Mouse (Mus musculus) spleen, adult 12 weeks (tissue): ENCODE data around the gene B9d2.
A peak's percentile ranks its signal among the peaks of the same experiment; 100 is the strongest.

Source experiments
- DNase-seq: peaks from one replicate; pipeline ENCODE4 v3.0.0; 2022; ENCODE audit warnings: low spot score

The B9d2 gene

GRCm38 (mm10) chr7:25680514-25681258, at the start of gene B9d2:
TSS of gene B9d2 (plus strand) at chr7:25680780.
- peak; percentile 97 for DNase-seq

GRCm38 (mm10) chr7:25632679-25633078, 47.9 kb upstream of the B9d2 start:
- no peak for DNase-seq

GRCm38 (mm10) chr7:25636373-25636772, 44.2 kb upstream of the B9d2 start:
- peak; percentile 44 for DNase-seq

GRCm38 (mm10) chr7:25637099-25637498, 43.5 kb upstream of the B9d2 start:
- DNase-seq: no peak

- DNase-seq: no peak
Measured at GRCm38 (mm10) chr7:25639754-25640153, 40.8 kb upstream of the B9d2 start.

- no peak for DNase-seq
Measured at GRCm38 (mm10) chr7:25644136-25644535, 36.4 kb upstream of the B9d2 start.

- DNase-seq: no peak
Measured at GRCm38 (mm10) chr7:25644631-25645030, 35.9 kb upstream of the B9d2 start.

- no peak for DNase-seq
Measured at GRCm38 (mm10) chr7:25645074-25645473, 35.5 kb upstream of the B9d2 start.

- DNase-seq: peak; percentile 33
Measured at GRCm38 (mm10) chr7:25647574-25648123, 32.9 kb upstream of the B9d2 start.

GRCm38 (mm10) chr7:25649839-25650238, 30.7 kb upstream of the B9d2 start:
- no peak for DNase-seq

- no peak for DNase-seq
Measured at GRCm38 (mm10) chr7:25651281-25651680, 29.3 kb upstream of the B9d2 start.

- DNase-seq: no peak
Measured at GRCm38 (mm10) chr7:25652244-25652759, 28.3 kb upstream of the B9d2 start.

GRCm38 (mm10) chr7:25655601-25656428, 24.8 kb upstream of the B9d2 start:
- DNase-seq: no peak

GRCm38 (mm10) chr7:25657785-25658184, 22.8 kb upstream of the B9d2 start:
- no peak for DNase-seq

- DNase-seq: peak; percentile 97
Measured at GRCm38 (mm10) chr7:25658657-25659472, 21.7 kb upstream of the B9d2 start, which contains the start of the genes Bckdha and Exosc5. TSS of gene Bckdha (minus strand) at chr7:25658981. TSS of gene Exosc5 (plus strand) at chr7:25659164.

GRCm38 (mm10) chr7:25666381-25666780, 14.2 kb upstream of the B9d2 start:
- DNase-seq: no peak

GRCm38 (mm10) chr7:25669158-25669557, 11.4 kb upstream of the B9d2 start:
- DNase-seq: no peak

- no peak for DNase-seq
Measured at GRCm38 (mm10) chr7:25669631-25670030, 10.9 kb upstream of the B9d2 start.

- DNase-seq: no peak
Measured at GRCm38 (mm10) chr7:25670096-25670495, 10.5 kb upstream of the B9d2 start.

GRCm38 (mm10) chr7:25671686-25672085, 8.9 kb upstream of the B9d2 start:
- DNase-seq: no peak

- no peak for DNase-seq
Measured at GRCm38 (mm10) chr7:25672442-25672841, 8.1 kb upstream of the B9d2 start.

- no peak for DNase-seq
Measured at GRCm38 (mm10) chr7:25674297-25674696, 6.3 kb upstream of the B9d2 start.
